Mouse (Mus musculus) 3T3-L1 (cell line): ENCODE results near the gene Rb1.

Experiments used
- DNase-seq: peaks from one replicate; pipeline ENCODE4 v3.0.0-alpha.2; 2015; ENCODE audit warnings: low read depth, low spot score

Gene Rb1

GRCm38 (mm10) chr14:73336316-73337080, 10.9 kb upstream of the Rb1 start:
- no peak for DNase-seq

- DNase-seq = no peak
Observed at GRCm38 (mm10) chr14:73334926-73335805, 9.5 kb upstream of the Rb1 start.

- DNase-seq = no peak
Observed at GRCm38 (mm10) chr14:73333880-73334279, 8.3 kb upstream of the Rb1 start.

- DNase-seq = no peak
Observed at GRCm38 (mm10) chr14:73331386-73331785, 5.8 kb upstream of the Rb1 start.

GRCm38 (mm10) chr14:73329871-73330270, 4.2 kb upstream of the Rb1 start:
- DNase-seq = peak; percentile 65

GRCm38 (mm10) chr14:73326511-73326910, 889 bp upstream of the Rb1 start:
- DNase-seq = no peak

GRCm38 (mm10) chr14:73324634-73325455, 777 bp downstream of the Rb1 start:
- DNase-seq = peak; percentile 29

GRCm38 (mm10) chr14:73323965-73324364, 1.7 kb downstream of the Rb1 start:
- DNase-seq = no peak

- DNase-seq = no peak
Observed at GRCm38 (mm10) chr14:73322142-73322541, 3.5 kb downstream of the Rb1 start.

- DNase-seq = no peak
Observed at GRCm38 (mm10) chr14:73316933-73317332, 8.7 kb downstream of the Rb1 start.

- DNase-seq = no peak
Observed at GRCm38 (mm10) chr14:73313864-73314263, 11.8 kb downstream of the Rb1 start.

- peak; percentile 36 for DNase-seq
Observed at GRCm38 (mm10) chr14:73313396-73313795, 12.2 kb downstream of the Rb1 start.

GRCm38 (mm10) chr14:73312909-73313308, 12.7 kb downstream of the Rb1 start:
- no peak for DNase-seq

- DNase-seq = no peak
Observed at GRCm38 (mm10) chr14:73307490-73307889, 18.1 kb downstream of the Rb1 start.

GRCm38 (mm10) chr14:73303193-73303592, 22.4 kb downstream of the Rb1 start:
- DNase-seq = peak; percentile 77

- no peak for DNase-seq
Observed at GRCm38 (mm10) chr14:73301856-73302255, 23.8 kb downstream of the Rb1 start.

- no peak for DNase-seq
Observed at GRCm38 (mm10) chr14:73295512-73295911, 30.1 kb downstream of the Rb1 start.

- DNase-seq = peak; percentile 49
Observed at GRCm38 (mm10) chr14:73293616-73294015, 32.0 kb downstream of the Rb1 start.

- DNase-seq = no peak
Observed at GRCm38 (mm10) chr14:73292434-73292833, 33.2 kb downstream of the Rb1 start.

GRCm38 (mm10) chr14:73289915-73290314, 35.7 kb downstream of the Rb1 start:
- no peak for DNase-seq

GRCm38 (mm10) chr14:73280996-73281395, 44.6 kb downstream of the Rb1 start:
- DNase-seq = peak; percentile 19

- no peak for DNase-seq
Observed at GRCm38 (mm10) chr14:73279096-73279495, 46.5 kb downstream of the Rb1 start.
